ENCODE assay signal across 8 mouse cellular contexts in the genomic region with DNA sequence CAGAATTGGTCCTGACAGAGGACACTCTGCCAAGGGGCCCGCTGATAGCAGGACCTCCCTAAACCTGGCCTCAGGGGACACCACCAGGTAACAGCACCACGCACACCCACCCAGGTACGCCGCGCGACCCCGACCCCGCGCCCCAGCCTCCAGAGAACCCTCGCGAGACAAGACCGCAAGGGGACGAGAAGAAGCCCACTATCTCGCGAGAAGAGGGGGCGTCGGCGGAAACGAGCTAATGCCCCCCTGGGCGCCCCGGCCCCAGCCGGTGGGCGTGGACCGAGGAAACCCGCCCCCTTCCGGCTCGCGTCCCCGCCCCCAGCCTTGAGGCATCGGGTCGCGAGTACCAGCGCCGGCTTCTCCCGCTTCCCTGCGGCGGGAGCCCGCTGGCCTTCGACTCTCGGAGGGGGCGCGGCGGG. TPM values are rescaled to one million over a fixed set of nuclear protein-coding genes. Genes with fewer than 3 reads are reported as not detected.
DNase-seq lines count a peak whose midpoint lies in the region; ATAC-seq lines count a peak whose summit lies in the region.

Gene Casc4 (plus strand): TSS at position 339 of the 419 bp plus-strand sequence.

- peak; percentile 90 for DNase-seq in WW6 (ENCODE audit: low read depth, low spot score)
- peak; percentile 92 to 97 for DNase-seq in cerebellum, postnatal 4 days (ENCODE audit: low spot score in 2 of 2)
- peak; percentile 91 for DNase-seq in gastrocnemius, postnatal 10 days
- peak; percentile 91 for DNase-seq in induced T-regulatory cell, adult 2 months (ENCODE audit: low read depth)
- peak; percentile 78 to 86 for DNase-seq in left cerebral cortex, adult 9 months (ENCODE audit: low spot score in 2 of 2)
- peak; percentile 93 for DNase-seq in right cerebral cortex, postnatal 14 days
- DNase-seq in urinary bladder, postnatal 25 days (ENCODE audit: low spot score): peak; percentile 84

- ATAC-seq in megakaryocyte progenitor cell, adult 5-6 weeks (replicated peaks; ENCODE audit: poor library complexity): peak; percentile 86

RNA-seq across cellular contexts. Expression of gene Casc4, which starts in this region (rescaled TPM):
- 10 to 100 TPM; 32.7 to 38.7 TPM for total RNA-seq in gastrocnemius, postnatal 10 days (2021)
- total RNA-seq in megakaryocyte progenitor cell, adult 5-6 weeks (2015): 8.9 and 10.0 TPM in 2 replicates
- total RNA-seq in megakaryocyte progenitor cell, adult 5-6 weeks (2017): 7.5 and 13.9 TPM in 2 replicates

Comparison
In these comparisons a context has a peak if more than half of its experiments do, and no peak if none do; other contexts are left out.
1. Peak in every context shown above with its lines: DNase-seq and ATAC-seq.